Mouse (Mus musculus) MEL (cell line): ENCODE data around the gene Armcx5.
A peak's percentile ranks its signal among the peaks of the same experiment; 100 is the strongest.

Experiments
- CTCF ChIP-seq, 3 experiments: IDR thresholded peaks in 2 of 3; conservative IDR thresholded peaks in 1 of 3; 2 replicates each; pipeline ENCODE4 v1.5.1; 2011 to 2012; ENCODE audit warnings: low read length in 3 of 3, low read depth in 2 of 3, mild to moderate bottlenecking in 2 of 3, improper control_type of control experiment in 1 of 3, inconsistent platforms in 1 of 3, mixed read lengths in 1 of 3, moderate library complexity in 1 of 3; ENCODE audit not compliant: control insufficient read depth in 1 of 3, insufficient read depth in 1 of 3, poor library complexity in 1 of 3, severe bottlenecking in 1 of 3
- ETS1 ChIP-seq: IDR thresholded peaks from 2 replicates; pipeline ENCODE4 v1.6.1; 2012; ENCODE audit warnings: low read depth, mild to moderate bottlenecking, inconsistent platforms, low read length, improper control_type of control experiment, moderate library complexity
- POLR2A ChIP-seq, 2 experiments: IDR thresholded peaks; 2 replicates each; pipeline ENCODE4 v1.6.1; 2011 to 2012; ENCODE audit warnings: low read length in 2 of 2, mild to moderate bottlenecking in 2 of 2, control low read depth in 1 of 2, improper control_type of control experiment in 1 of 2, low read depth in 1 of 2, moderate library complexity in 1 of 2; ENCODE audit not compliant: control insufficient read depth in 1 of 2, insufficient read depth in 1 of 2, poor library complexity in 1 of 2

DNA sequence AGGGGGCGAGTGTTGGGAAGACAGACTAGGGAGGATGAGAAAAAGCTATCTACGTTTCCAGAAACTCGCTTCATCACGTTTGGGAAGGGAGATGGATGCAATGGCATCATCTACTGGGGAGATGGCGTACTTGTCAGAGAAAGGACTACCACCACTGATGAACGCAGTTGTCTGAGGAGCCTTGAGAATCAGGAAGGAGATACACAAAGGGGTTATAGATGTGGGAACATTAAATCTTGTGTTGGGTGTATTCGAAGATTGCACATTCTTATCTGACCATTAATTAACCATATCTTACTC is 473 bp downstream of the Armcx5 start:
- TF ChIP-seq ETS1 (no peak), POLR2A (IDR thresholded peaks at IDR 0.05; ENCODE audit: control insufficient read depth in 1 of 2, insufficient read depth in 1 of 2, low read depth in 1 of 2, low read length in 2 of 2, poor library complexity in 1 of 2) (no peak), CTCF (IDR thresholded peaks at IDR 0.05 in 2 of 3, conservative IDR thresholded peaks at IDR 0.05 in 1 of 3; ENCODE audit: control insufficient read depth in 1 of 3, insufficient read depth in 1 of 3, low read depth in 2 of 3, low read length in 3 of 3, poor library complexity in 1 of 3, severe bottlenecking in 1 of 3) (0 out of 6 replicates have a peak, but pooled peaks of 1 of the 3 experiments have one; percentile 6)
